Mouse (Mus musculus) CH12.LX (cell line): ENCODE measurements around the gene Acsbg2. TPM values are rescaled to one million over a fixed set of nuclear protein-coding genes. Genes with fewer than 3 reads are reported as not detected.

ENCODE experiments used
- DNase-seq: peaks from one replicate; pipeline ENCODE4 v3.0.0-alpha.2; 2013; ENCODE audit errors: extremely low read depth
- H3K27ac ChIP-seq: 2 replicates; pipeline ENCODE4 v1.5.1; 2012; ENCODE audit warnings: low read depth, mild to moderate bottlenecking, control low read depth, moderate library complexity; ENCODE audit not compliant: insufficient read depth
- H3K27me3 ChIP-seq: replicated peaks from 2 replicates; pipeline ENCODE3; 2012; ENCODE audit warnings: inconsistent platforms
- H3K36me3 ChIP-seq, 2 experiments: replicated peaks in 1 of 2; 2 replicates each; pipeline versions ENCODE3 to v1.6.1; 2012; ENCODE audit warnings: inconsistent platforms in 1 of 2, low read length in 1 of 2, mild to moderate bottlenecking in 1 of 2, mixed read lengths in 1 of 2, moderate library complexity in 1 of 2; ENCODE audit not compliant: control insufficient read depth in 1 of 2, insufficient read depth in 1 of 2
- H3K4me1 ChIP-seq, 2 experiments: 2 replicates each; pipeline ENCODE4 v1.6.1; 2012; ENCODE audit warnings: inconsistent platforms in 1 of 2, moderate library complexity in 1 of 2; ENCODE audit not compliant: insufficient read depth in 2 of 2, control insufficient read depth in 1 of 2
- H3K4me2 ChIP-seq: 2 replicates; pipeline ENCODE4 v1.6.1; 2012; ENCODE audit warnings: low read depth, mild to moderate bottlenecking, control low read depth; ENCODE audit not compliant: poor library complexity, insufficient read depth, severe bottlenecking
- H3K4me3 ChIP-seq, 3 experiments: fragments of 150-350 bp in 1 of 3; sonication (generic) in 1 of 3; replicated peaks in 1 of 3; 2 replicates each; pipeline versions ENCODE3 to v1.5.1; 2011 to 2012; ENCODE audit warnings: low read depth in 2 of 3, low read length in 2 of 3, mild to moderate bottlenecking in 2 of 3, moderate library complexity in 2 of 3, control low read depth in 1 of 3, improper control_type of control experiment in 1 of 3, inconsistent platforms in 1 of 3, mixed read lengths in 1 of 3; ENCODE audit not compliant: poor library complexity in 1 of 3
- H3K79me2 ChIP-seq: replicated peaks from 2 replicates; pipeline ENCODE4 v1.6.1; 2012; ENCODE audit warnings: mild to moderate bottlenecking, moderate library complexity; ENCODE audit not compliant: control insufficient read depth, poor library complexity, insufficient read depth, severe bottlenecking; ENCODE audit errors: extremely low read depth
- H3K9ac ChIP-seq: 2 replicates; pipeline ENCODE4 v1.6.1; 2012; ENCODE audit warnings: low read depth, mild to moderate bottlenecking, control low read depth, moderate library complexity; ENCODE audit not compliant: insufficient read depth
- H3K9me3 ChIP-seq: replicated peaks from 2 replicates; pipeline ENCODE3; 2012; ENCODE audit warnings: low read length, inconsistent platforms, mixed read lengths
- BHLHE40 ChIP-seq: IDR thresholded peaks from 2 replicates; pipeline ENCODE4 v1.6.1; 2011; ENCODE audit warnings: mild to moderate bottlenecking, low read depth, low read length, improper control_type of control experiment
- CHD1 ChIP-seq: IDR thresholded peaks from 2 replicates; pipeline ENCODE4 v1.6.1; 2012; ENCODE audit warnings: low read depth, low read length, improper control_type of control experiment, inconsistent platforms
- EP300 ChIP-seq: IDR thresholded peaks from 2 replicates; pipeline ENCODE4 v1.6.1; 2011; ENCODE audit warnings: low read length, improper control_type of control experiment
- GABPA ChIP-seq: IDR thresholded peaks from 2 replicates; pipeline ENCODE4 v1.6.1; 2012; ENCODE audit warnings: low read depth, low read length, improper control_type of control experiment, inconsistent platforms; ENCODE audit not compliant: insufficient replicate concordance
- HCFC1 ChIP-seq: IDR thresholded peaks from 2 replicates; pipeline ENCODE4 v1.6.1; 2012; ENCODE audit warnings: low read depth, mild to moderate bottlenecking, inconsistent platforms, low read length, improper control_type of control experiment
- IRF4 ChIP-seq: IDR thresholded peaks from 2 replicates; pipeline ENCODE4 v1.6.1; 2014; ENCODE audit warnings: low read depth, mild to moderate bottlenecking, inconsistent platforms, low read length, improper control_type of control experiment
- JUN ChIP-seq: IDR thresholded peaks from 2 replicates; pipeline ENCODE4 v1.6.1; 2011; ENCODE audit warnings: low read depth, mild to moderate bottlenecking, low read length, improper control_type of control experiment, moderate library complexity; ENCODE audit not compliant: insufficient read depth
- MAFK ChIP-seq: IDR thresholded peaks from 2 replicates; pipeline ENCODE4 v1.6.1; 2011; ENCODE audit warnings: low read length, improper control_type of control experiment; ENCODE audit not compliant: insufficient replicate concordance
- NRF1 ChIP-seq: IDR thresholded peaks from 2 replicates; pipeline ENCODE4 v1.6.1; 2014; ENCODE audit warnings: low read depth, mild to moderate bottlenecking, inconsistent platforms, low read length, improper control_type of control experiment, moderate library complexity
- PAX5 ChIP-seq: IDR thresholded peaks from 2 replicates; pipeline ENCODE4 v1.6.1; 2012; ENCODE audit warnings: low read length, inconsistent platforms, mixed read lengths
- RAD21 ChIP-seq: IDR thresholded peaks from 2 replicates; pipeline ENCODE4 v1.6.1; 2011; ENCODE audit warnings: low read depth, mild to moderate bottlenecking, low read length, improper control_type of control experiment, moderate library complexity
- RCOR1 ChIP-seq: conservative IDR thresholded peaks from 2 replicates; pipeline ENCODE4 v1.6.1; 2012; ENCODE audit warnings: low read depth, mild to moderate bottlenecking, inconsistent platforms, low read length, improper control_type of control experiment
- SIN3A ChIP-seq: IDR thresholded peaks from 2 replicates; pipeline ENCODE4 v1.6.1; 2012; ENCODE audit warnings: low read length, improper control_type of control experiment, inconsistent platforms
- UBTF ChIP-seq: IDR thresholded peaks from 2 replicates; pipeline ENCODE4 v1.6.1; 2012; ENCODE audit warnings: low read depth, mild to moderate bottlenecking, inconsistent platforms, low read length, improper control_type of control experiment, moderate library complexity
- ZKSCAN1 ChIP-seq: IDR thresholded peaks from 2 replicates; pipeline ENCODE4 v1.6.1; 2012; ENCODE audit warnings: low read depth, inconsistent platforms, low read length, improper control_type of control experiment, borderline replicate concordance
- ZNF384 ChIP-seq: IDR thresholded peaks from 2 replicates; pipeline ENCODE4 v1.6.1; 2012; ENCODE audit warnings: low read depth, low read length, improper control_type of control experiment, inconsistent platforms
- dilution Hi-C: fragments of 300-500 bp; cut with MboI; formaldehyde crosslinking; loops from 2 replicates; pipeline ENCODE4 v1.14.3; 2020; ENCODE audit warnings: low sequenced_read_pairs; ENCODE audit not compliant: extremely low pct_unique_long_range_greater_than_20kb, extremely low pct_ligation_motif_present
- in situ Hi-C: fragments of 300-500 bp; cut with MboI; formaldehyde crosslinking; loops from 3 replicates; pipeline ENCODE4 v1.14.3; 2019; ENCODE audit warnings: low sequenced_read_pairs, low pct_ligation_motif_present, low pct_unique_long_range_greater_than_20kb, mixed read lengths
- polyA plus RNA-seq: library from polyadenylated mRNA; unstranded; fragments of >175 nt; gene quantifications from 2 replicates; pipeline ENCODE4 v1.2.1, GENCODE M21; 2012; ENCODE audit warnings: low read depth; ENCODE audit not compliant: insufficient read length
- total RNA-seq, 2 experiments: library from RNA; depleted of rRNA; stranded (reverse); fragments of 300-350 nt in 1 of 2; fragments of >200 nt in 1 of 2; gene quantifications; 2 replicates each; pipeline ENCODE4 v1.2.3; 2012 to 2014

Acsbg2 gene
- total and polyA plus RNA-seq, 3 experiments: not detected

DNA sequence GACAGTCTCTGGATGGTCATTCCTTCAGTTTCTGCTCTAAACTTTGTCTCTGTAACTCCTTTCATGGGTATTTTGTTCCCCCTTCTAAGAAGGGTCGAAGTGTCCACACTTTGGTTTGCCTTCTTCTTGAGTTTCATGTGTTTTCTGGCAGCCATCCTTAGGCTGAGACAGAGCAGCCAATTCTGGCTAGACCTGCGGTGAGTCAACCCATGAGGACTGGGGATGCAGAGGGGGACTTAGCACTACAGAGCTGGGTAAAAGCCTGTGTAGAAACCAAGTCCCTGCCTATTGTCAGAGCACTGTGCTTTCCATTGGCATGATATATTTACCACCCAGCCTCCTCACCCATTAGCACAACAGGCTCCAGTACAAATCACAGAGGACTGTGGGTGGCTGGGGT lies 42.9 kb upstream of the Acsbg2 start:
- Histone ChIP-seq H3K27ac (no peak overlapping the region), H3K36me3 (peaks cover 53 to 88% of the 10 kb centered on the region in 2 experiments), H3K4me3 (no peak overlapping the region), H3K27me3 (no peaks in the 10 kb centered on the region), H3K9me3 (no peaks in the 10 kb centered on the region), H3K4me1 (no peaks in the 10 kb centered on the region; a peak in 2 of 4 replicates), H3K4me2 (no peak overlapping the region), H3K9ac (no peak overlapping the region), H3K79me2 (no peaks in the 10 kb centered on the region)
- DNase-seq: no peak
- in situ Hi-C loops: no loop called here
- TF ChIP-seq MAFK: no peak
- dilution Hi-C loops: no loop called here

DNA sequence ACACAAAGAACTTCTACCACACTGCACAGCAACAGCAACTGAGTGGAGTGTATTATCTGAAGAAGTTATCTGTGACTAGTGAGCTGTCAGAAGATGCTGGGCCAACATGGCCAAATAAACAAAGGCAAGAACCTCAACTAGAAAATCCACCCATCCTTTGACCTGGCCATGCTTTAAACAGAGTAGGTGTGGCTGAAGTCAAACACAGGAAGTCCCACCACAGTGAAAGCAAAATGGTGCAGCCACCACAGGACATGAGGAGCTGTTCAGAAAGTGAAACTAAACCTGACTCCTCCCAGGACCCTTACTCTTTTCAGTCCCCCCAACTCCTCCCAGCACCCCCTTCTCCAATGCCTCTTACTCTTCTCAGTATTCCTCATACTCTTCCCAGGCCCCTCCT lies 39.2 kb upstream of the Acsbg2 start:
- no peaks in the 10 kb centered on the region for H3K9me3 ChIP-seq
- TF ChIP-seq EP300 (no peak), IRF4 (no peak), PAX5 (no peak), BHLHE40 (no peak), GABPA (no peak), ZNF384 (no peak), CHD1 (no peak), NRF1 (no peak), JUN (no peak), SIN3A (no peak), HCFC1 (no peak), ZKSCAN1 (no peak), RCOR1 (no peak), RAD21 (no peak), UBTF (no peak)
- H3K4me2 ChIP-seq: no peak overlapping the region
- no peak for DNase-seq
- no peak overlapping the region for H3K4me3 ChIP-seq
- no peak overlapping the region for H3K27ac ChIP-seq
- H3K9ac ChIP-seq: no peak overlapping the region
- no peaks in the 10 kb centered on the region; the same call in 1 of the 2 replicates for H3K79me2 ChIP-seq
- dilution Hi-C loops (no loop called here), in situ Hi-C loops (no loop called here)
- H3K36me3 ChIP-seq: peaks cover 42 to 85% of the 10 kb centered on the region in 2 experiments
- H3K27me3 ChIP-seq: no peaks in the 10 kb centered on the region
- peaks cover 0 to 6% of the 10 kb centered on the region in 2 experiments; a peak in 3 of 4 replicates for H3K4me1 ChIP-seq
